ENCODE assay signal across 9 mouse cellular contexts in genomic region chr6:83731128-83731527, GRCm38 (mm10). TPM values are rescaled to one million over a fixed set of nuclear protein-coding genes. Genes with fewer than 3 reads are reported as not detected.
DNase-seq lines count a peak whose midpoint lies in the region; ATAC-seq and TF ChIP-seq lines count a peak whose summit lies in the region.
"Had no signal": no experiment of that assay in that cellular context is flagged by ENCODE, and none has a peak within 500 bp of the region (broad histone marks: within the 10 kb centered on the region; RNA-seq: fewer than 3 reads in every experiment).

No protein-coding gene starts in this region.

- DNase-seq in forebrain, embryonic 11.5 days (ENCODE audit: low spot score): peak; percentile 88
- peak; percentile 22 to 40 for DNase-seq in monocyte, adult 2 months (ENCODE audit: low read depth in 1 of 2, low spot score in 2 of 2)
- DNase-seq in gastrocnemius, postnatal 36 days: peak; percentile 60 to 75
- peak; percentile 82 for DNase-seq in lung, postnatal 10 days
- DNase-seq in stomach, postnatal 0 days (ENCODE audit: low spot score): peak; percentile 76

- no peak for TF ChIP-seq EP300 in stomach, postnatal 0 days (optimal IDR thresholded peaks at IDR 0.05)

- no peaks in the 10 kb centered on the region for H3K27me3 ChIP-seq in forebrain, embryonic 11.5 days (ENCODE audit: control insufficient read depth, insufficient read depth, low read length)
- H3K27me3 ChIP-seq in forebrain, embryonic 16.5 days (replicated peaks; ENCODE audit: control insufficient read depth, insufficient read depth, low read length): no peaks in the 10 kb centered on the region; the same call in 1 of the 2 replicates
- no peaks in the 10 kb centered on the region for H3K27me3 ChIP-seq in stomach, postnatal 0 days (ENCODE audit: control insufficient read depth, insufficient read depth, low read length)

- H3K4me3 ChIP-seq in forebrain, embryonic 11.5 days (ENCODE audit: low read depth, low read length): no peak overlapping the region
- H3K4me3 ChIP-seq in forebrain, embryonic 16.5 days (replicated peaks; ENCODE audit: low read length): no peak overlapping the region
- H3K4me3 ChIP-seq in bone marrow macrophage, adult 2 months (ENCODE audit: insufficient read depth, low read length): no peak overlapping the region
- H3K4me3 ChIP-seq in stomach, postnatal 0 days (ENCODE audit: low read depth, low read length): no peak overlapping the region
- H3K4me3 ChIP-seq: limb, embryonic 13.5 days had no signal

- TF ChIP-seq POLR2A in bone marrow macrophage, adult 2 months (IDR thresholded peaks at IDR 0.05; ENCODE audit: borderline replicate concordance, low read depth, low read length): no peak

- WGBS in forebrain, embryonic 11.5 days: 22% methylated on average over 5 of the region's 5 CpGs
- WGBS in forebrain, embryonic 16.5 days: 32% methylated on average over 5 of the region's 5 CpGs
- WGBS in stomach, postnatal 0 days: 16% methylated on average over 5 of the region's 5 CpGs

- TF ChIP-seq CTCF in bone marrow macrophage, adult 2 months (IDR thresholded peaks at IDR 0.05; ENCODE audit: low read depth, low read length): peak; percentile 73
- TF ChIP-seq CTCF in stomach, postnatal 0 days (IDR thresholded peaks at IDR 0.05; ENCODE audit: low read depth): peak; percentile 87

- no peak overlapping the region for H3K9ac ChIP-seq in forebrain, embryonic 11.5 days (ENCODE audit: low read length)
- H3K9ac ChIP-seq in forebrain, embryonic 16.5 days (replicated peaks; ENCODE audit: low read depth, low read length): no peak overlapping the region
- H3K9ac ChIP-seq in stomach, postnatal 0 days (ENCODE audit: low read length): no peak overlapping the region
- H3K9ac ChIP-seq: limb, embryonic 13.5 days had no signal

- no peaks in the 10 kb centered on the region for H3K36me3 ChIP-seq in forebrain, embryonic 11.5 days (ENCODE audit: control insufficient read depth, insufficient read depth, low read length)
- no peaks in the 10 kb centered on the region for H3K36me3 ChIP-seq in forebrain, embryonic 16.5 days (ENCODE audit: control insufficient read depth, insufficient read depth)
- no peaks in the 10 kb centered on the region for H3K36me3 ChIP-seq in stomach, postnatal 0 days (ENCODE audit: control insufficient read depth, insufficient read depth, low read length)
- H3K36me3 ChIP-seq: limb, embryonic 13.5 days had no signal

- no peak for ATAC-seq in forebrain, embryonic 11.5 days (replicated peaks; ENCODE audit: low FRiP score)
- no peak for ATAC-seq in forebrain, embryonic 16.5 days
- ATAC-seq in monocyte, adult 5-6 weeks (replicated peaks; ENCODE audit: insufficient number of reproducible peaks, low FRiP score, low TSS enrichment, poor library complexity, severe bottlenecking): no peak
- no peak for ATAC-seq in stomach, postnatal 0 days (ENCODE audit: low FRiP score, low TSS enrichment)

- H3K27ac ChIP-seq in forebrain, embryonic 11.5 days (ENCODE audit: low read depth, low read length): no peak overlapping the region
- H3K27ac ChIP-seq in forebrain, embryonic 16.5 days (ENCODE audit: low read length): no peak overlapping the region
- H3K27ac ChIP-seq in bone marrow macrophage, adult 2 months (ENCODE audit: insufficient read depth, low read depth, low read length): no peak overlapping the region
- H3K27ac ChIP-seq in stomach, postnatal 0 days (replicated peaks): no peak overlapping the region
- H3K27ac ChIP-seq: limb, embryonic 13.5 days had no signal

- no peaks in the 10 kb centered on the region; the same call in 1 of the 2 replicates for H3K9me3 ChIP-seq in forebrain, embryonic 11.5 days (ENCODE audit: control insufficient read depth, low read length)
- H3K9me3 ChIP-seq in forebrain, embryonic 16.5 days (ENCODE audit: control insufficient read depth, low read length): 0 out of 2 replicates have a peak, but pooled peaks cover 3% of the 10 kb centered on the region
- H3K9me3 ChIP-seq in stomach, postnatal 0 days (ENCODE audit: control insufficient read depth, low read length): no peaks in the 10 kb centered on the region

- no peak overlapping the region for H3K4me2 ChIP-seq in forebrain, embryonic 11.5 days (ENCODE audit: low read depth, low read length, severe bottlenecking)
- no peak overlapping the region for H3K4me2 ChIP-seq in forebrain, embryonic 16.5 days (ENCODE audit: low read length)
- H3K4me2 ChIP-seq in stomach, postnatal 0 days (replicated peaks; ENCODE audit: low read depth): no peak overlapping the region
- H3K4me2 ChIP-seq: limb, embryonic 13.5 days had no signal

- intact Hi-C loops in gastrocnemius, postnatal 36 days (cut with DNase I): loop anchor here (2.0 kb wide), 1 partner anchor 36 kb away; no protein-coding TSS in a partner anchor

- no peaks in the 10 kb centered on the region for H3K4me1 ChIP-seq in forebrain, embryonic 11.5 days (replicated peaks; ENCODE audit: control insufficient read depth, insufficient read depth, low read length)
- no peaks in the 10 kb centered on the region for H3K4me1 ChIP-seq in forebrain, embryonic 16.5 days (replicated peaks; ENCODE audit: control insufficient read depth, insufficient read depth, low read length)
- no peaks in the 10 kb centered on the region for H3K4me1 ChIP-seq in bone marrow macrophage, adult 2 months (ENCODE audit: control insufficient read depth, insufficient read depth, low read length)
- no peaks in the 10 kb centered on the region for H3K4me1 ChIP-seq in stomach, postnatal 0 days (replicated peaks; ENCODE audit: control insufficient read depth, insufficient read depth)
- H3K4me1 ChIP-seq: limb, embryonic 13.5 days had no signal

RNA-seq across cellular contexts. Expression of gene Atp6v1b1, which starts 11.7 kb away (rescaled TPM):
- not detected in 2 replicates for polyA plus RNA-seq in forebrain, embryonic 11.5 days (2014; fragmentation: Nextera tagmentation; extraction: Ambion mirVana)
- 0.24 TPM in 2 replicates for polyA plus RNA-seq in forebrain, embryonic 16.5 days (2015; fragmentation: Nextera tagmentation; extraction: Ambion mirVana)
- not detected in 3 replicates for total RNA-seq in monocyte, adult 5-6 weeks (2017)
- not detected in 2 replicates for polyA plus RNA-seq in bone marrow macrophage, adult 2 months (2012; ENCODE audit: insufficient read depth, insufficient read length, missing spikeins)
- total RNA-seq in gastrocnemius, postnatal 36 days (2021): not detected
- 0.08 and 0.30 TPM in 2 replicates for polyA plus RNA-seq in stomach, postnatal 0 days (2015; fragmentation: Nextera tagmentation; extraction: Ambion mirVana)
- polyA plus RNA-seq: limb, embryonic 13.5 days had no signal

RNA-seq across cellular contexts. Expression of gene Vax2, which starts 20.1 kb away (rescaled TPM):
- 0.21 and 0.60 TPM in 2 replicates for polyA plus RNA-seq in forebrain, embryonic 11.5 days (2014; fragmentation: Nextera tagmentation; extraction: Ambion mirVana)
- not detected in 2 replicates for polyA plus RNA-seq in forebrain, embryonic 16.5 days (2015; fragmentation: Nextera tagmentation; extraction: Ambion mirVana)
- not detected in 3 replicates for total RNA-seq in monocyte, adult 5-6 weeks (2017)
- polyA plus RNA-seq in bone marrow macrophage, adult 2 months (2012; ENCODE audit: insufficient read depth, insufficient read length, missing spikeins): not detected in 2 replicates
- total RNA-seq in gastrocnemius, postnatal 36 days (2021): not detected
- polyA plus RNA-seq in stomach, postnatal 0 days (2015; fragmentation: Nextera tagmentation; extraction: Ambion mirVana): 0.07 TPM in 1 of 2 replicates, not detected in the other

RNA-seq across cellular contexts. Expression of gene Ankrd53, which starts 31.3 kb away (rescaled TPM):
- 0.25 TPM in 1 of 2 replicates, not detected in the other for polyA plus RNA-seq in forebrain, embryonic 11.5 days (2014; fragmentation: Nextera tagmentation; extraction: Ambion mirVana)
- 0.18 TPM in 1 of 2 replicates, not detected in the other for polyA plus RNA-seq in forebrain, embryonic 16.5 days (2015; fragmentation: Nextera tagmentation; extraction: Ambion mirVana)
- total RNA-seq in monocyte, adult 5-6 weeks (2017): not detected in 3 replicates
- not detected in 2 replicates for polyA plus RNA-seq in bone marrow macrophage, adult 2 months (2012; ENCODE audit: insufficient read depth, insufficient read length, missing spikeins)
- not detected for total RNA-seq in gastrocnemius, postnatal 36 days (2021)
- not detected in 2 replicates for polyA plus RNA-seq in stomach, postnatal 0 days (2015; fragmentation: Nextera tagmentation; extraction: Ambion mirVana)

RNA-seq across cellular contexts. Expression of gene Tex261, which starts 44.5 kb away (rescaled TPM):
- polyA plus RNA-seq in forebrain, embryonic 11.5 days (2014; fragmentation: Nextera tagmentation; extraction: Ambion mirVana): 61.1 and 68.0 TPM in 2 replicates
- 63.1 and 79.0 TPM in 2 replicates for polyA plus RNA-seq in forebrain, embryonic 16.5 days (2015; fragmentation: Nextera tagmentation; extraction: Ambion mirVana)
- 28.5 to 36.4 TPM (median 35.7 TPM) in 3 replicates for total RNA-seq in monocyte, adult 5-6 weeks (2017)
- polyA plus RNA-seq in bone marrow macrophage, adult 2 months (2012; ENCODE audit: insufficient read depth, insufficient read length, missing spikeins): 97.3 and 108 TPM in 2 replicates
- total RNA-seq in gastrocnemius, postnatal 36 days (2021): 10 to 100 TPM; 42.8 to 56.4 TPM
- polyA plus RNA-seq in stomach, postnatal 0 days (2015; fragmentation: Nextera tagmentation; extraction: Ambion mirVana): 71.7 and 74.7 TPM in 2 replicates

RNA-seq across cellular contexts. Expression of gene Cd207, which starts 53.5 kb away (rescaled TPM):
- polyA plus RNA-seq in forebrain, embryonic 11.5 days (2014; fragmentation: Nextera tagmentation; extraction: Ambion mirVana): not detected in 2 replicates
- polyA plus RNA-seq in forebrain, embryonic 16.5 days (2015; fragmentation: Nextera tagmentation; extraction: Ambion mirVana): not detected in 2 replicates
- total RNA-seq in monocyte, adult 5-6 weeks (2017): not detected in 3 replicates
- 3.6 and 5.1 TPM in 2 replicates for polyA plus RNA-seq in bone marrow macrophage, adult 2 months (2012; ENCODE audit: insufficient read depth, insufficient read length, missing spikeins)
- under 1 TPM in 1 of 2 experiments, not detected in 1; 0.18 TPM for total RNA-seq in gastrocnemius, postnatal 36 days (2021)
- not detected in 2 replicates for polyA plus RNA-seq in stomach, postnatal 0 days (2015; fragmentation: Nextera tagmentation; extraction: Ambion mirVana)
- polyA plus RNA-seq: limb, embryonic 13.5 days had no signal

Comparison
In these comparisons a context has a peak if more than half of its experiments do, and no peak if none do; other contexts are left out.
1. DNase-seq: peak in every context shown above with its lines; median percentile 88 in forebrain, embryonic 11.5 days; 82 in lung, postnatal 10 days; 76 in stomach, postnatal 0 days; 68 in gastrocnemius, postnatal 36 days; 31 in monocyte, adult 2 months.